Mouse (Mus musculus) adrenal gland, postnatal 4 days (tissue): ENCODE measurements around the gene Cep131. TPM values are rescaled to one million over a fixed set of nuclear protein-coding genes. Genes with fewer than 3 reads are reported as not detected.

Experiments
- DNase-seq, 2 experiments: peaks; one replicate each; pipeline ENCODE4 v3.0.0; 2021 to 2022; ENCODE audit warnings: low spot score in 2 of 2, mixed read lengths in 2 of 2
- total RNA-seq, 2 experiments: library from RNA; stranded (reverse); gene quantifications; 2 replicates each; pipeline ENCODE4 v1.2.3; 2021

Gene Cep131
- total RNA-seq, 2 experiments from 2014 or later = 247 to 275 TPM

- DNase-seq = no peak
Measured at GRCm38 (mm10) chr11:120053846-120054245, 32.8 kb downstream of the Cep131 start.

GRCm38 (mm10) chr11:120052274-120052673 is 34.4 kb downstream of the Cep131 start:
- no peak for DNase-seq

GRCm38 (mm10) chr11:120051124-120051811 is 35.4 kb downstream of the Cep131 start:
- DNase-seq = no peak

DNA sequence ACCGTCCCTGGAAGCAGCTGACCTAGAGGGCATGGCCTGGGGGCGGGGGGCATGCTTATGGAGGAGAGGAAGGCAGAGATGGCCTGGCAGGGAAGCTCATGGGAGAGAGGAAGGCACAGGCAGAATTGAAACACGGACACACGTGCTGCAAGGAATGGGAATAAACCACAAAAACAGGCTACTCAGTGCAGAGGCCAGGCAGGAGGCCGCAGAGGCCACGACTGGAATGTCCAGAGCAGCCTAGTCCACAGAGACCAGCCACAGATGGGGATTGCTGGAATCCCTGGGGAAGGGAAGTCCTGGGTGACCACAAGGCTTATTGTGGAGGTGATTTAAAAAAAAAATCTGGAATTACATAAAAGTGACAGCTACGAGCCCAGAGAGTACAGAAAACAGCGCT is 37.6 kb downstream of the Cep131 start:
- no peak for DNase-seq

GRCm38 (mm10) chr11:120048252-120048556 is 38.4 kb downstream of the Cep131 start:
- DNase-seq = no peak

DNA sequence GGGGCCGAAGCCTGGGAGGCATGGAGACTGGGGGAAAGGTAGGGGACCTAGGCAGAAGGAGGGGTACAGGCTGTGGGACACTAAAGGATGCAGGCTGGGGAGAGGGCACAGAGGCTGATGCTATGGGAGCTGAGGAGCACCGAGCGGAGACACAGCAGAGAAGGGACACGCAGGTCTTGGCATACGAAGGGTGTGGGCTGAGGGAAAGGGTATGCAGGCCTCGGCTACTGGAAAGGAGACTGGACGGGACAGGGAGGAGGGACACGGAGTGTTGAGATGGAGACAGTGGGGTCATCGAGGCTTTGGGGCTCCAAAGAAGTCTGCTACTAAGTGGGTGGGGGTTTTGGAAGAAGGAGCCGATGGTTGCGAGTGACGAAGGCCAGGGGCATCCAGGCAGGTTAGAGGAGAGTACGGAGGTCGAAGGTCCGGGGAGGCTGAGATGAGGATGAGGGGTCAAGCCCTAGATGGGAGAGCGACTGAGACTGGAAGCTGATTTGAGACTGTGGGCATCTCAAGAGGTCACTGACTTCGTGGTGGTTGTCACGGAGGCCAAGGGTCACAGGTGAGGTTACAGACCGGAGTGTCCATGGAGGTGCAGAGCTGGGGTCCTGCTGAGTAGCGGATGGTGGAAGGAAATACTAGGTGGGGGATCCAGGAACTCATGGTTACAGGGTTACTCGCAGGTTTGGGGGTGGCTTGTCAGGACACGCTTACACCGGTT is 38.9 kb downstream of the Cep131 start:
- DNase-seq = no peak

GRCm38 (mm10) chr11:120046553-120047191 is 40.0 kb downstream of the Cep131 start, which contains the start of gene Aatk:
Gene Aatk (minus strand): TSS chr11:120047167.
- DNase-seq = no peak

DNA sequence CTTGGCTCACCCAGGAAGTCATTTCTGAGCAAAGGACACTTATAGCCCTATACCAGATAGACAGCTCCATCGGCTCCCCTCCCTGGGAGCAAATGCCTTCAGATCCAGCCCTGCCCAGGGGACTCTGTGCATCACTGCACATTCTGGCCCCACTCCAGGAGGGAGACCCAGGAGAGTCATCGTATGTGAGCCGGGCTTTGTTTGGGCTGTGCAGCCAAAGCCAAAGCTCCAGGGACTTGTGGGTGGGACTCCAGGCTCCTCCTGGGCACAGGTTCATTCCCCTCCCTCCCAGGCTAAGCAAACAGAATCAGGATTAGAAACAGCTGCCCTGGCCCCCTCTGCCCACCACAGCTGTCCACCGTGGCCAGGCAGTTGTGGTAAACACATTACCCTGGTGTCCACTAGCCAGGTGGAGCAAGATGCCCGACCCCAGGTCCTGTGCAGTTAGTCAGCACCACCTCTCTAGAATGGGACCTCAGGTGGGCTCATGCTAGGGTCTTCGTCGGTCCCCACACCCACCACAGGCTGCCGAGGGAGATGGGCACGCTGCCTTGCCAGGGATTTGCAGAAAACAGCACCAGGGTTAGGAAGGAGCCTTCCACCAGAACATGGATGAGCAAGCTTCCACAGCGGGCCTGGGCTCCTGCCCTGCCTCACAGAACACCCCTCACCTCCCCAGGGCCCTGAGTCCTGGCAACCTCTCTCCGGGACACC is 40.6 kb downstream of the Cep131 start:
- DNase-seq = no peak

- no peak for DNase-seq
Measured at GRCm38 (mm10) chr11:120045341-120045740, 41.3 kb downstream of the Cep131 start.

GRCm38 (mm10) chr11:120042141-120042838 is 44.3 kb downstream of the Cep131 start:
- DNase-seq = no peak

DNA sequence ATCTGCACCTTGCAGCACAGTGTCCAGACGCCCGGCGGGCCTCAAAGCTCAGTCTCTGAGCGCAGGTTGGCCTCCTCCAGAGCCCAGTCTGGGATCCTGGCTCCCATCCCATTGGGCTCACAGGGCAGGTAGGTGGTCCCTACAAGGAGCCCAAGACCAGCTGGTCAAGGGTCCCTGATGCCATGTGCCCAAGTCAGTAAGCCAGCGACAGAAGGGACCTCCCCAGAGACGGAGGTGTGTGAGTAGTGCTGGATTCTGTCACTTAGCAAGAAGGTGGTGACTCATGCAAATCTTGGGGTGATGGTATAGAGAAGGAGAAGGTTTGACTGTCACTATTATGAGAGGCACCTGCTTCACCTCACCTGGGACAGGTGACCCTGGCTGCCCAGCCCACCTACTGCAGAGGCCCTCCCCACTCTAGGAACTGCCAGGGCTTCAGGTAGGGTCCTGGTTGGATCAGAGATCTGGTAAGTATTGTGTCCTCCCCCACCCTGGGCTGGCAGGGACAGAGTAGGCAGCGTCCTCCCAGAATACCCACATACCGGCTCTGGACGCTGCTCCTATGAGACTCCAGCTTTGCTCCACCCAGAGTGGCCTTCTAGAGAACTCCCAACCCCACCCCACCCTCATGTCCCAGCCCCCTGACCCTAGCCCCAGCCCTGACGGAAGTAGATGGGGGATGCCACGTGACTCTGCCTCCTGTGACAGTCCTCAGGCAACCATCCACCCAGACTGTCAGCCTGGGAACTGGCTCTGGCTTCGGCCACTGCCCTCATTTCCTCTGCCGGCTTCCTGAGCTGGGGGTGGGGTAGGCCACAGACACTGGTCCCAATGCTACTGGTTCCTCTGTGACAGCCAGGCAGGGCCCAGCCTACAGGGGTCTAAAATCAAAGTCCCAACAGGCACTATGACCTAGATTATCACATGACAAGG is 45.2 kb downstream of the Cep131 start:
- no peak for DNase-seq

- DNase-seq = no peak
Measured at GRCm38 (mm10) chr11:120040440-120040839, 46.2 kb downstream of the Cep131 start.

DNA sequence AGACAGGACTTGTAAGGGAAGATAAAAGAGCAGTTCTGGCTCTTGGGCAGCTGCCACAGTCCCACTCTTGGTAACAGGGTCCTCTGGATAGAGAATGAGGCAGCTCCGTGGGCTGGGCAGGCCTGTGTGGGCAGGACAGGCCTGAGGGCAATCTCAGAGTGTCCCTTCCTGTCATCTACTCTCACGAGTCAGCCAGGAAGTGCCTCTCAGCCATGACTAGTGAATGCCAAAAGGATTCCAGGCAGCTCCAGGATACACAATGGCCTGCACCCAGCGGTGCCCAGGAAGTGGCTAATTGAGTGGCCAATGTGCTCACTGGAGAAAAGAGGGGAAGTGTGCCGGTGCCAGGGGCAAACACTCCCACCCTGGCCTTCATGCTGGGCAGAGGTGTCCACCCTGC is 47.0 kb downstream of the Cep131 start:
- DNase-seq = no peak

- DNase-seq = no peak
Measured at GRCm38 (mm10) chr11:120034762-120035161, 51.9 kb downstream of the Cep131 start.

- DNase-seq = no peak
Measured at GRCm38 (mm10) chr11:120034306-120034705, 52.3 kb downstream of the Cep131 start.

GRCm38 (mm10) chr11:120033473-120033872 is 53.2 kb downstream of the Cep131 start:
- no peak for DNase-seq

DNA sequence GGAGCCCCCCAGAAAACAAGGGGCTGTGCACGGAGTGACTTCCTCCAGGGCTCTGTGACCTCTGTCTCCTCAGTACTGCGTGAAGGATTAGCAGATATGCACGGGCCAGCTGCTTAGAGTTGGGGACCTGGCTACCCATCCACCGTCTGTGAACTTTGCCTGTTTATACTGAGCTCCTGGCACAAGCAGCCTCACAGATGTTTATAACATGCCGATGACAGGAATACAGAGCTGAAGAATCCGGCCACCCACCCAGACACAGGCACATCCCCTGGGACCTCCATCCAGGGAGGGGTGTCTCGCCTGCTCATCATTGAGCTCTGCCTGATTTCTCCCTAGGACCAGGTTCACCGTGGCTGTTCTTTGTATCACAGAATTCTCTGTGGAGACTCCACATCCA is 54.6 kb downstream of the Cep131 start:
- no peak for DNase-seq

DNA sequence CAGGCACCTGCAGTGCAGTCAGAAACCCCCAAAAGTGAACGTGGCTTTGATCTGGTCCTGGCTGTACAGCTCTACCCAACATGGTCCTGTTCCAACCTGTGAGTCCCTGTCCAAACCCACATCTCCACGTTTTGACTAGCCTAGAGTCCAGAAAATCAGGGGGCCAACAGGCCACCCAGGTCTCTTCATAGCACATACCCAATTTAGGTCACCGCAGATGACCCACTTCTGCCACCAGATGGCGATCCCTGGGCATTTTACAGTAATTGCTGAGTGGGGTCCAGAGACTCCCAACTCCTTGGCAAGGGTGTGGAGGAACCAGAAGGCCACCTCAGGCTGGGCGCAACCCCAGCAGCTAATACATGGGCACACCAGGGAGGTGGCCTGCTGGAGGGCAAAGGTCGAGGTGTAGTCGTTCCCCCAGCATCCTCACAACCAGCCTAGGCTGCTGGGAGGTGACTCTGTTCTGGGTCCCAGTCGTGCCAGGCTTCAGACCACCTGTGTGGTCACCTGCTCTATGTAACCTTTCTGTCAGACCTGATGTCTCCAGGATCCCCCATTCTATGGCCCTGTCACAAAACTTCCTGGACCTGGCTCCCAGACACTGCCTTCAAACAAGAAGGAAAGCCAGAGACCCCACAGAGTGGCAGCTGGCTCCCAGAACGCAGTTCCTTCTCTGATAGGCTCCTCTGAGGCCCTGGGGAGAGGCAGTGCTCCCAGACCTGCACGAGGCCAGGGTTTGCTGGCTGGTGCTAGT is 56.3 kb downstream of the Cep131 start:
- DNase-seq = no peak

DNA sequence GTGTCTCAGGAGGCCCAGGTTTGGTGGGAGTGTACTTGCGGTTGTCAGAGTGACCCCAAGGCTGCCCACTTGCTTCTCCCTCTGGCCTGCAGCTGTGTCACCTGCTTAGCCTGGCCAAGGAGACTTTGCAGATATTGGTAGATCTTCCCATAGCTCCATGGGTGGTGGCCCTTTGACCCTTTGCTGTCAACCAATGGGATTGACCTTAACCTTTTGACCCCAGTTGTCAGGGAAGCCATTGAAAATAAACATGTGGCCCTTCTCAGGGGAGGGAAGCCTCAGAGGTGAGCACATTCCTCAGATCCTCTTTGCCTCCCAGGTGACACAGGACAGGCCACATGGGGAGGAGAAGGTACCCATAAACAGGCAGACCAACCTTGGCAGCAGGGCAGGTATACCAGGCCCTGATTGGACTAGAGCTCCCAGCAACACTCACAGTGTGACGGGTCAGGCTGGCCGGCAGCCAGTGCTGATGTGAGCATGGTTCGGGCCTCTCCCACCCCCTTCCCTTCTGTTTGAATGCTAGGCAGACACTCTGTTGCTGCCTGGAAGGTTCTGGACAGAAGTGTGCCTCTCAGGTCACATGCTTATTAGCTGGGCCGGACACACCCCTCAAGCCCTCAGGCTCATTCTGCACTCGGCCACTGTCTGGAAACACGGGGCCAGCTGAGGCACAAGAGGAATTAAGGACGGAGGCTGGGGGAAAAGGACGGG is 57.0 kb downstream of the Cep131 start:
- DNase-seq = no peak
